Mouse (Mus musculus): ENCODE data around the gene Nr6a1. TPM values are rescaled to one million over a fixed set of nuclear protein-coding genes. Genes with fewer than 3 reads are reported as not detected.
A peak's percentile ranks its signal among the peaks of the same experiment; 100 is the strongest.

The Nr6a1 gene
- polyA plus RNA-seq, 1 experiment = 7.9 TPM

DNA sequence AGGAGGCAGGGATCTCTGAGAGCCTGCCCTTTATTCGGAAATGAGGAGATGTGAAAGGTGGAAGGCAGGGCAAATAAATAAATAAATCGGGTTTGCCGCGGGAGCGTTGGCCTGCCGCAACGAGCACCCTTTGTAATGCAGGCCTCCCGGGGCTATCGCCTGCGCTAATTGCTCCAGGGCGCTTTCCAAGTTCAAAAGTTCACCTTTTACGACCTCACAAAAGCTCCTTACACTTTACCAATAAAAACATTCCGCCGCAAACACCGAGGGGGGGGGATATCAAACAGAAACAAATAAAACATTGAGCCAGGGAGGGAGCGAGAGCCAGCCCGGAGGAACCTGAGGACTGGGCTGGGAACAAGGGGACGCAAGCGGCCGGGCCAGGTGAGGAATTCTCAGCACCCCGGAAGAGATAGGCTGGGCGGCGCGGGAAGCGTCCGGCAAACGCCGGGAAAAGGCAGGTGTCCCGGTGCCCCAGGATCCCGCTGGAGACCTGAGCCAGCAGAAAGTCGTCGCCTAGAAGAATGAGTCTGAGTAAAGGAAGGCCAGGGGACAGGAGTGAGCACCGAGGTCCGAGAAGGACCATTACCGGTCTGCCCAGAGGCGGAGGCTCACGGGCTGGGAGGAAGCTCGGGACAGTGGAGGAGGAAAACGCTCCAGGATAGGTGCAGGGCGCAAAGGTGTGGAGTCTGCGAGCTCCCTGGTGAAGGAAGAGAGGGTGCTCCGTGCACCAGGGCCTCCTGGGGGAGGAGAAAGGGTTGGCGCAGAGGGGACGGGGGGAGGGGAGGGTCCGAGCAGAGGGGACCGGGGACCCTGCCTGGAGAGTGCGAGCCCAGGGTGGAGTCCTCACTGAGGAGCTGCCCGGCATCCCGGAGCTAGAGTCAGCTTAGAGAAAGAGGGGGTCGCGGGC is 2.1 kb downstream of the Nr6a1 start:
- H3K27ac ChIP-seq (ENCODE audit: insufficient read depth, low read length) = no peak overlapping the region
- no peak for TF ChIP-seq CTCF (IDR thresholded peaks at IDR 0.05; ENCODE audit: extremely low read depth, insufficient read depth, low read length)
- no peak for TF ChIP-seq POLR2A (IDR thresholded peaks at IDR 0.05; ENCODE audit: extremely low read depth, insufficient read depth, low read length)
- peak overlapping the region; percentile 70 for H3K4me3 ChIP-seq (ENCODE audit: insufficient read depth, low read length)
- no peaks in the 10 kb centered on the region for H3K4me1 ChIP-seq (ENCODE audit: control insufficient read depth, insufficient read depth, low read length)

- H3K27ac ChIP-seq (ENCODE audit: insufficient read depth, low read length) = no peak overlapping the region
- TF ChIP-seq CTCF (IDR thresholded peaks at IDR 0.05; ENCODE audit: extremely low read depth, insufficient read depth, low read length) = no peak
- H3K4me1 ChIP-seq (ENCODE audit: control insufficient read depth, insufficient read depth, low read length) = no peaks in the 10 kb centered on the region
- peak overlapping the region; percentile 70 for H3K4me3 ChIP-seq (ENCODE audit: insufficient read depth, low read length)
These were observed 2.9 kb downstream of the Nr6a1 start for GRCm38 (mm10) chr2:38924571-38924970.

DNA sequence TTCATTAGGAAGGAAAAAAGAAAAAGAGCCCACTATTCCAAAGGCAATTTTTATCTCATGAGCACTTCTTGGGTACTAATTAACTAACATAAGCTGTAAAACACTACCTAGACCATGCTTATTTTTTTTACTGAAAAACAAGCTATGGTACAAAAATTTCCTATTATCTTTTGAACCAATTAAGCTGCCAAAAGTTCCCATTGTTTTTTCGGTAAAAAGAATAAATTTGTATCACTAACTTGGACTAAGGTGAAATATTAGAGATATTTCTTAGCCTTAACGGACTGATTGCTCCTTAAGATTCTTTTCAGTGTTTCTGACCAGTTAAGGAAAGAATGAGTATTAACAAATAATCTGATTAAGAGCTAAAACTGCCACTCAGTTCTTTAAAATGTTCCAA is 3.6 kb downstream of the Nr6a1 start:
- TF ChIP-seq CTCF (IDR thresholded peaks at IDR 0.05; ENCODE audit: extremely low read depth, insufficient read depth, low read length) (no peak), POLR2A (IDR thresholded peaks at IDR 0.05; ENCODE audit: extremely low read depth, insufficient read depth, low read length) (no peak)
- no peaks in the 10 kb centered on the region for H3K4me1 ChIP-seq (ENCODE audit: control insufficient read depth, insufficient read depth, low read length)
- H3K27ac ChIP-seq (ENCODE audit: insufficient read depth, low read length) = no peak overlapping the region
- H3K4me3 ChIP-seq (ENCODE audit: insufficient read depth, low read length) = no peak overlapping the region

DNA sequence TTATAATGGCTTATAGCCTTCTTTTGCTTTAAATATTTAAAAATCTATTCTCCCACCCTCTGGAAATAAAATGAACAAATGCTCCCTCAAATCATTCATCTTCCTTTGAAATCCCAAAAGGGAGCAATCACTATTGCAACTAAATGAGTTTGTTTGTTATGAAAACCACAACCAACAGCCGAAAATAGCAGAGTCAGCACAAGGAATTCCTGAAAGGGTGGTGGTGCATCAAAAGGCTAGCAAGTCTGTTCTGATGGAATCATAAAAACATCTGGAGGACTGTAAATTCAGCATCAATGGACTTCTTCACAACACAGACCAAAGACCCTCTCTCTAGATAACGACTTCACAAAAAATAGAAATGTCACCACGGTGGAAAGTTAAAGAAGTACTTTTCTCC is 4.0 kb downstream of the Nr6a1 start:
- Histone ChIP-seq H3K4me3 (ENCODE audit: insufficient read depth, low read length) (no peak overlapping the region), H3K27ac (ENCODE audit: insufficient read depth, low read length) (no peak overlapping the region), H3K4me1 (ENCODE audit: control insufficient read depth, insufficient read depth, low read length) (no peaks in the 10 kb centered on the region)
- no peak for TF ChIP-seq POLR2A (IDR thresholded peaks at IDR 0.05; ENCODE audit: extremely low read depth, insufficient read depth, low read length)
- no peak for TF ChIP-seq CTCF (IDR thresholded peaks at IDR 0.05; ENCODE audit: extremely low read depth, insufficient read depth, low read length)

DNA sequence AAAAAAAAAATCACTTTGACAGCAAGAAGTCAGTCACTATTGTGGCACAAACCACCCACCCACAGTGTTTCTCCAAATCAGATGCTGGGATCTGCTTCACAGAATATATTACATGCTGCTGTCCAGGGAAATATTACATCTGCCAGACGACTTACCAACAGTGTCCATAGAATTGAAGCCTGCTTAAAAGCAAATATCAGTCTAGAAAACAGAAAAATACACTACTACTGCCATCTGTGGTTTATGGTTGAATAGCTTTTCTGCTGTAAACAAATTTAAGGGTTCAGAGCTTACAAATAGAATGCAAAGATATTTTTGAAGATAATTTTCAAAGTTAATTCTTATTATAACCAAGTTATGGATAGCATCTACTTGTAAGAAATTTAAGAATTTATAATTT is 6.1 kb downstream of the Nr6a1 start:
- no peak overlapping the region for H3K27ac ChIP-seq (ENCODE audit: insufficient read depth, low read length)
- TF ChIP-seq POLR2A (IDR thresholded peaks at IDR 0.05; ENCODE audit: extremely low read depth, insufficient read depth, low read length) = no peak
- TF ChIP-seq CTCF (IDR thresholded peaks at IDR 0.05; ENCODE audit: extremely low read depth, insufficient read depth, low read length) = no peak
- H3K4me3 ChIP-seq (ENCODE audit: insufficient read depth, low read length) = no peak overlapping the region
- no peaks in the 10 kb centered on the region for H3K4me1 ChIP-seq (ENCODE audit: control insufficient read depth, insufficient read depth, low read length)

DNA sequence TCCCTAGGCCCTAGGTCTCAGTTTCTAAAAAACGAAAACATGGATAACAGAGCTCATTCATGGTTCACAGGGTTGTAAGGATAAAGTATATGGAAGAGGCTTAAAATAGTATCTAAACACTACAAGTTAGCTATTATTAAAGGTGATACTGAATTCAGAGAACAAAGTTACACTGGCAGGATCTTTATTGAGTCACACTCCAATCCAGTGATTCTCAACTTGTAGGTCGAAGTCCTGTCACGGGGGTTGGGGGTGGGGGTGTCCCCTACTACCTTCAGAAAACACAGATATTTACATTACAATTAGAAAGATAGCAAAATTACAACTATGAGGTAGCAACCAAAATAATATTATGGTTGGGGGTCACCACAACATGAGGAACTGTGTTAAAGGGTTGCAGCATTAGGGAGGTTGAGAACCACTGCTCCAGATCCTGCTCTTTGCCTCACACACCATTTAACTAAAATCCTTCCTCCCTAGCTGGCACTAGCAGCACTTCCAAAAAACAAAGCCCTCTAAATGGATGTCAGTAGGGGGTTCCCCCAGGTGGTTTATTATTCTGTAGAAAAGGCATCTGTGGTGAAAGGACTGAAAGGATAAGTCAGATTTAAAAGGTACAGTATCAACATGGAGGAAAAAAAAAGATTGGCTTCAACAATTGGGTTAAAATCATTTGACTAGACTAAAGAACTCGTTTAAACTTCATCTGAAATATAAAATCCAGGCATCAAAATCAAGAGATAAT is 10.4 kb downstream of the Nr6a1 start:
- Histone ChIP-seq H3K27ac (ENCODE audit: insufficient read depth, low read length) (no peak overlapping the region), H3K4me3 (ENCODE audit: insufficient read depth, low read length) (no peak overlapping the region), H3K4me1 (ENCODE audit: control insufficient read depth, insufficient read depth, low read length) (no peaks in the 10 kb centered on the region)
- no peak for TF ChIP-seq CTCF (IDR thresholded peaks at IDR 0.05; ENCODE audit: extremely low read depth, insufficient read depth, low read length)
- no peak for TF ChIP-seq POLR2A (IDR thresholded peaks at IDR 0.05; ENCODE audit: extremely low read depth, insufficient read depth, low read length)

DNA sequence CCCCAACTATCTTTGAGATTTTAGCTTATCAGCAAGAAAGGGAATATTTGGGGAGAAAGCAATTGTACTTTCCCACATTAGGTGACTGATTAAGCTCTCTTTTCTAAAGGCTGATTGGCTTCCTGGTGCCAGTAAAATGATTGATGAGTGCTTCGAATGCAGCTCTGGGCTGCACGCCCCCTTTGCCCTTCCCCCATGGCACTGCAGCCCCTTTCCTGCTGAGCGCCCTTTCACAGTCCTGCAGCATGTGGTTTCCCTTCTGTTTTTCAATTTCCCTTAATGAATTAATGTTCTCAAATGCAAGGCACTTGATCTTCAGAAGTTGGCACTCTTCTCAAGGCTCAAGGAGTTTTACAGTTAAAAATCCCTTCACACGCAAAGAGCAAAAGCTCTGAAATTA is 12.5 kb downstream of the Nr6a1 start:
- H3K4me1 ChIP-seq (ENCODE audit: control insufficient read depth, insufficient read depth, low read length) = no peaks in the 10 kb centered on the region

DNA sequence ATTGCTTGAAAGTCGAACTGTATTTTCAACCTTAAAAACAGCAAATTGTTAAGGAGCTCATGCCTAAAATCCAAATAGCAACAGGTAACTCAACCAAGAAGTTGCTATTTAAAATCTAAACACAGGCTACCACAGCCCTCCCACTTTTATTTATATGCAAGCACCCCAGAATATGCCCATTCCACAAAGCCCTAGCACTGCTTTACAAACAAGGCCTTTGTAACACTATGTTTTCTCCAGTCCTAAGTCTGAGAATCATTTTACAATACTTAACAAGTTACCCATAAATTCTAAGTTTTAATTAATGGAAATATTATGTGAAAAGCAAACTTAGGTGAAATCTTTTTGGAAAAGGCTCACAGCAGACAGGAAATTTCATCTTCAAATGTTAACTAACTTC is 13.0 kb downstream of the Nr6a1 start:
- Histone ChIP-seq H3K27ac (ENCODE audit: insufficient read depth, low read length) (no peak overlapping the region), H3K4me3 (ENCODE audit: insufficient read depth, low read length) (no peak overlapping the region), H3K4me1 (ENCODE audit: control insufficient read depth, insufficient read depth, low read length) (no peaks in the 10 kb centered on the region)
- TF ChIP-seq CTCF (IDR thresholded peaks at IDR 0.05; ENCODE audit: extremely low read depth, insufficient read depth, low read length) = no peak
- no peak for TF ChIP-seq POLR2A (IDR thresholded peaks at IDR 0.05; ENCODE audit: extremely low read depth, insufficient read depth, low read length)

More for the DNA sequence above, 12.5 kb downstream of the Nr6a1 start:
- no peak overlapping the region for H3K4me3 ChIP-seq (ENCODE audit: insufficient read depth, low read length)
- TF ChIP-seq CTCF (IDR thresholded peaks at IDR 0.05; ENCODE audit: extremely low read depth, insufficient read depth, low read length) (no peak), POLR2A (IDR thresholded peaks at IDR 0.05; ENCODE audit: extremely low read depth, insufficient read depth, low read length) (no peak)
- no peak overlapping the region for H3K27ac ChIP-seq (ENCODE audit: insufficient read depth, low read length)

DNA sequence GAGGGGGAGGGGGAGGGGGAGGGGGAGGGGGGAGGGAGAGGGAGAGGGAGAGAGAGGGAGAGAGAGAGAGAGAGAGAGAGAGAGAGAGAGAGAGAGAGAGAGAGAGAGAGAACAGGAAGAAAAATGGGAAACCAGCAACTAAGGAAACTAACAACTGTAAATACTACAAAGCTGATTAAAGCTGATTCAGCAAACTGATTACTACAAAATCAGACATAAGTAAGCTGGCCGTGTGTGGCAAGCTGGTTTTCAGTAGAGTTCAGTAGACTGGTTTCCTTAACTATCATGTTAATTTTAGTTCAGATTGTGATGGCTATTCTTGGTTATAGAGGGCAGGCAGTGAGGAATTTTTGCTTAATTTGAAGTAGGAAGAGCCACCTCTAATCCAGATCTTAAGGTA is 18.9 kb downstream of the Nr6a1 start:
- TF ChIP-seq CTCF (IDR thresholded peaks at IDR 0.05; ENCODE audit: extremely low read depth, insufficient read depth, low read length) (no peak), POLR2A (IDR thresholded peaks at IDR 0.05; ENCODE audit: extremely low read depth, insufficient read depth, low read length) (no peak)
- no peak overlapping the region for H3K27ac ChIP-seq (ENCODE audit: insufficient read depth, low read length)
- H3K4me1 ChIP-seq (ENCODE audit: control insufficient read depth, insufficient read depth, low read length) = no peaks in the 10 kb centered on the region
- H3K4me3 ChIP-seq (ENCODE audit: insufficient read depth, low read length) = no peak overlapping the region

DNA sequence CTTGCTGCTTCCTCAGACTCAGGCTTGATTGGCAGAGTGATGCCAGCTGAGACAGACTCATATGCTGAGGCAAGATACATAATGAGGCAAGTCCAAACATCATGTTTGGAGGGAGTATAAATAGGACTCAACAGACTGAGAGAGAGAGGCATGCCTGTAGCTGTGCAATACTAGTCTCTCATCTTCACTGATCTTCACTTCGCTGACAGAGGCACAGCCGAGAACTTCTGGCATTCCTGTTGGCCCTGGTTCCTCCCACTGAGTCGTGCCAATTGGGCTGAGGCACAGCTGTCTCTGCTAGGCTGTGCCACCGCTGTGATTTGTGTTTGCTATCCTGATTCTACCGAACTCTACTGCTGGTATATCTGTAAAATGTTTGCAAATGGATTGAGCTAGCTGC is 21.4 kb downstream of the Nr6a1 start:
- no peak overlapping the region for H3K27ac ChIP-seq (ENCODE audit: insufficient read depth, low read length)
- TF ChIP-seq CTCF (IDR thresholded peaks at IDR 0.05; ENCODE audit: extremely low read depth, insufficient read depth, low read length) (no peak), POLR2A (IDR thresholded peaks at IDR 0.05; ENCODE audit: extremely low read depth, insufficient read depth, low read length) (no peak)

More for the DNA sequence above, 21.4 kb downstream of the Nr6a1 start:
- no peaks in the 10 kb centered on the region for H3K4me1 ChIP-seq (ENCODE audit: control insufficient read depth, insufficient read depth, low read length)
- H3K4me3 ChIP-seq (ENCODE audit: insufficient read depth, low read length) = no peak overlapping the region
